Mouse (Mus musculus) CH12.LX (cell line): ENCODE measurements around the gene Chp1. TPM values are rescaled to one million over a fixed set of nuclear protein-coding genes. Genes with fewer than 3 reads are reported as not detected.

Experiments
- DNase-seq: peaks from one replicate; pipeline ENCODE4 v3.0.0-alpha.2; 2013; ENCODE audit errors: extremely low read depth
- H3K27ac ChIP-seq: 2 replicates; pipeline ENCODE4 v1.5.1; 2012; ENCODE audit warnings: low read depth, mild to moderate bottlenecking, control low read depth, moderate library complexity; ENCODE audit not compliant: insufficient read depth
- H3K27me3 ChIP-seq: replicated peaks from 2 replicates; pipeline ENCODE3; 2012; ENCODE audit warnings: inconsistent platforms
- H3K36me3 ChIP-seq, 2 experiments: replicated peaks in 1 of 2; 2 replicates each; pipeline versions ENCODE3 to v1.6.1; 2012; ENCODE audit warnings: inconsistent platforms in 1 of 2, low read length in 1 of 2, mild to moderate bottlenecking in 1 of 2, mixed read lengths in 1 of 2, moderate library complexity in 1 of 2; ENCODE audit not compliant: control insufficient read depth in 1 of 2, insufficient read depth in 1 of 2
- H3K4me1 ChIP-seq, 2 experiments: 2 replicates each; pipeline ENCODE4 v1.6.1; 2012; ENCODE audit warnings: inconsistent platforms in 1 of 2, moderate library complexity in 1 of 2; ENCODE audit not compliant: insufficient read depth in 2 of 2, control insufficient read depth in 1 of 2
- H3K4me2 ChIP-seq: 2 replicates; pipeline ENCODE4 v1.6.1; 2012; ENCODE audit warnings: low read depth, mild to moderate bottlenecking, control low read depth; ENCODE audit not compliant: poor library complexity, insufficient read depth, severe bottlenecking
- H3K4me3 ChIP-seq, 3 experiments: fragments of 150-350 bp in 1 of 3; sonication (generic) in 1 of 3; replicated peaks in 1 of 3; 2 replicates each; pipeline versions ENCODE3 to v1.5.1; 2011 to 2012; ENCODE audit warnings: low read depth in 2 of 3, low read length in 2 of 3, mild to moderate bottlenecking in 2 of 3, moderate library complexity in 2 of 3, control low read depth in 1 of 3, improper control_type of control experiment in 1 of 3, inconsistent platforms in 1 of 3, mixed read lengths in 1 of 3; ENCODE audit not compliant: poor library complexity in 1 of 3
- H3K79me2 ChIP-seq: replicated peaks from 2 replicates; pipeline ENCODE4 v1.6.1; 2012; ENCODE audit warnings: mild to moderate bottlenecking, moderate library complexity; ENCODE audit not compliant: control insufficient read depth, poor library complexity, insufficient read depth, severe bottlenecking; ENCODE audit errors: extremely low read depth
- H3K9ac ChIP-seq: 2 replicates; pipeline ENCODE4 v1.6.1; 2012; ENCODE audit warnings: low read depth, mild to moderate bottlenecking, control low read depth, moderate library complexity; ENCODE audit not compliant: insufficient read depth
- H3K9me3 ChIP-seq: replicated peaks from 2 replicates; pipeline ENCODE3; 2012; ENCODE audit warnings: low read length, inconsistent platforms, mixed read lengths
- BHLHE40 ChIP-seq: IDR thresholded peaks from 2 replicates; pipeline ENCODE4 v1.6.1; 2011; ENCODE audit warnings: mild to moderate bottlenecking, low read depth, low read length, improper control_type of control experiment
- CHD1 ChIP-seq: IDR thresholded peaks from 2 replicates; pipeline ENCODE4 v1.6.1; 2012; ENCODE audit warnings: low read depth, low read length, improper control_type of control experiment, inconsistent platforms
- E2F4 ChIP-seq: IDR thresholded peaks from 2 replicates; pipeline ENCODE4 v1.6.1; 2011; ENCODE audit warnings: low read depth, low read length, improper control_type of control experiment; ENCODE audit not compliant: insufficient replicate concordance
- EP300 ChIP-seq: IDR thresholded peaks from 2 replicates; pipeline ENCODE4 v1.6.1; 2011; ENCODE audit warnings: low read length, improper control_type of control experiment
- ETS1 ChIP-seq: conservative IDR thresholded peaks from 2 replicates; pipeline ENCODE4 v1.6.1; 2012; ENCODE audit warnings: low read depth, mild to moderate bottlenecking, inconsistent platforms, low read length, improper control_type of control experiment, moderate library complexity
- GABPA ChIP-seq: IDR thresholded peaks from 2 replicates; pipeline ENCODE4 v1.6.1; 2012; ENCODE audit warnings: low read depth, low read length, improper control_type of control experiment, inconsistent platforms; ENCODE audit not compliant: insufficient replicate concordance
- HCFC1 ChIP-seq: IDR thresholded peaks from 2 replicates; pipeline ENCODE4 v1.6.1; 2012; ENCODE audit warnings: low read depth, mild to moderate bottlenecking, inconsistent platforms, low read length, improper control_type of control experiment
- KAT2A ChIP-seq: IDR thresholded peaks from 2 replicates; pipeline ENCODE4 v1.6.1; 2012; ENCODE audit warnings: low read length, improper control_type of control experiment, inconsistent platforms; ENCODE audit not compliant: insufficient replicate concordance
- MAX ChIP-seq: IDR thresholded peaks from 2 replicates; pipeline ENCODE4 v1.6.1; 2011; ENCODE audit warnings: low read length, improper control_type of control experiment
- MAZ ChIP-seq: IDR thresholded peaks from 2 replicates; pipeline ENCODE4 v1.6.1; 2012; ENCODE audit warnings: low read depth, mild to moderate bottlenecking, inconsistent platforms, low read length, improper control_type of control experiment, moderate library complexity
- MEF2A ChIP-seq: IDR thresholded peaks from 2 replicates; pipeline ENCODE4 v1.6.1; 2014; ENCODE audit warnings: low read depth, mild to moderate bottlenecking, inconsistent platforms, low read length, improper control_type of control experiment, borderline replicate concordance
- MXI1 ChIP-seq: IDR thresholded peaks from 2 replicates; pipeline ENCODE4 v1.6.1; 2011; ENCODE audit warnings: mild to moderate bottlenecking, low read depth, low read length, improper control_type of control experiment
- MYC ChIP-seq: IDR thresholded peaks from 2 replicates; pipeline ENCODE4 v1.6.1; 2011; ENCODE audit warnings: low read depth, mild to moderate bottlenecking, improper control_type of control experiment, low read length
- NELFE ChIP-seq: IDR thresholded peaks from 2 replicates; pipeline ENCODE4 v1.6.1; 2011; ENCODE audit warnings: low read depth, low read length, improper control_type of control experiment
- NRF1 ChIP-seq: IDR thresholded peaks from 2 replicates; pipeline ENCODE4 v1.6.1; 2014; ENCODE audit warnings: low read depth, mild to moderate bottlenecking, inconsistent platforms, low read length, improper control_type of control experiment, moderate library complexity
- POLR2AphosphoS2 ChIP-seq: IDR thresholded peaks from 2 replicates; pipeline ENCODE4 v1.6.1; 2011; ENCODE audit warnings: low read depth, low read length, improper control_type of control experiment
- RAD21 ChIP-seq: IDR thresholded peaks from 2 replicates; pipeline ENCODE4 v1.6.1; 2011; ENCODE audit warnings: low read depth, mild to moderate bottlenecking, low read length, improper control_type of control experiment, moderate library complexity
- RCOR1 ChIP-seq: conservative IDR thresholded peaks from 2 replicates; pipeline ENCODE4 v1.6.1; 2012; ENCODE audit warnings: low read depth, mild to moderate bottlenecking, inconsistent platforms, low read length, improper control_type of control experiment
- SIN3A ChIP-seq: IDR thresholded peaks from 2 replicates; pipeline ENCODE4 v1.6.1; 2012; ENCODE audit warnings: low read length, improper control_type of control experiment, inconsistent platforms
- TBP ChIP-seq: conservative IDR thresholded peaks from 2 replicates; pipeline ENCODE4 v1.6.1; 2011; ENCODE audit warnings: low read depth, low read length, improper control_type of control experiment
- TCF12 ChIP-seq: IDR thresholded peaks from 2 replicates; pipeline ENCODE4 v1.6.1; 2014; ENCODE audit warnings: low read depth, mild to moderate bottlenecking, inconsistent platforms, low read length, improper control_type of control experiment
- UBTF ChIP-seq: IDR thresholded peaks from 2 replicates; pipeline ENCODE4 v1.6.1; 2012; ENCODE audit warnings: low read depth, mild to moderate bottlenecking, inconsistent platforms, low read length, improper control_type of control experiment, moderate library complexity
- USF1 ChIP-seq: IDR thresholded peaks from 2 replicates; pipeline ENCODE4 v1.6.1; 2014; ENCODE audit warnings: low read depth, mild to moderate bottlenecking, inconsistent platforms, low read length, improper control_type of control experiment
- ZC3H11A ChIP-seq: IDR thresholded peaks from 2 replicates; pipeline ENCODE4 v1.6.1; 2012; ENCODE audit warnings: low read depth, mild to moderate bottlenecking, inconsistent platforms, low read length, improper control_type of control experiment
- ZKSCAN1 ChIP-seq: IDR thresholded peaks from 2 replicates; pipeline ENCODE4 v1.6.1; 2012; ENCODE audit warnings: low read depth, inconsistent platforms, low read length, improper control_type of control experiment, borderline replicate concordance
- ZNF384 ChIP-seq: IDR thresholded peaks from 2 replicates; pipeline ENCODE4 v1.6.1; 2012; ENCODE audit warnings: low read depth, low read length, improper control_type of control experiment, inconsistent platforms
- dilution Hi-C: fragments of 300-500 bp; cut with MboI; formaldehyde crosslinking; loops from 2 replicates; pipeline ENCODE4 v1.14.3; 2020; ENCODE audit warnings: low sequenced_read_pairs; ENCODE audit not compliant: extremely low pct_unique_long_range_greater_than_20kb, extremely low pct_ligation_motif_present
- in situ Hi-C: fragments of 300-500 bp; cut with MboI; formaldehyde crosslinking; loops from 3 replicates; pipeline ENCODE4 v1.14.3; 2019; ENCODE audit warnings: low sequenced_read_pairs, low pct_ligation_motif_present, low pct_unique_long_range_greater_than_20kb, mixed read lengths
- polyA plus RNA-seq: library from polyadenylated mRNA; unstranded; fragments of >175 nt; gene quantifications from 2 replicates; pipeline ENCODE4 v1.2.1, GENCODE M21; 2012; ENCODE audit warnings: low read depth; ENCODE audit not compliant: insufficient read length
- total RNA-seq, 2 experiments: library from RNA; depleted of rRNA; stranded (reverse); fragments of 300-350 nt in 1 of 2; fragments of >200 nt in 1 of 2; gene quantifications; 2 replicates each; pipeline ENCODE4 v1.2.3; 2012 to 2014

The Chp1 gene
- total and polyA plus RNA-seq, 3 experiments, result 29.9 to 55.9 (median 47.9) TPM

DNA sequence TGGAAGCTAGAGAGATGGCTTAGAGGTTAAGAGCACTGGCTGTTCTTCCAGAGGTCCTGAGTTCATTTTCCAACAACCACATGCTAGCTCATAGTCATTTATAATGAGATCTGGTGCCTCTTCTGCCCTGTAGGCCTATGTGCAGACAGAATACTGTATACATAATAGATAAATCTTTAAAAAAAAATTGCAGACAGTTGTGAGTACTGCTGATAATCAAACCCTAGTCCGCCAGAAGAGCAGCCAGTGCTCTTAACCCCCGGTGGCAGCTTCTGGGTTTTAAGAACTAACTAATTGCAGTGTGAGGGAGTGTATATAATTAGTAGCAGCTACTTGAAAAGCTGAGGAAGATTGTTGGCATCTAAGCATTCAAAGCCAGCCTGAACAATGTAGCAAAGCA is 35.9 kb downstream of the Chp1 start:
- Histone ChIP-seq H3K9ac (no peak overlapping the region), H3K4me1 (peaks cover 5 to 16% of the 10 kb centered on the region in 2 experiments; a peak in 2 of 4 replicates), H3K4me3 (no peak overlapping the region), H3K79me2 (no peaks in the 10 kb centered on the region), H3K27me3 (no peaks in the 10 kb centered on the region), H3K4me2 (no peak overlapping the region), H3K27ac (no peak overlapping the region), H3K36me3 (peaks cover 5 to 24% of the 10 kb centered on the region in 2 experiments), H3K9me3 (no peaks in the 10 kb centered on the region)
- in situ Hi-C loops (loop anchor here (5.0 kb wide), 1 partner anchor 36 kb away; the partner anchor contains the start of genes Chp1 and Exd1), dilution Hi-C loops (no loop called here)
- DNase-seq, result no peak
- TF ChIP-seq MYC, result no peak
- TF ChIP-seq NRF1, result no peak
- TF ChIP-seq NELFE, result no peak
- no peak for TF ChIP-seq ZKSCAN1
- TF ChIP-seq E2F4, result no peak
- no peak for TF ChIP-seq CHD1
- no peak for TF ChIP-seq HCFC1
- TF ChIP-seq MEF2A, result no peak
- TF ChIP-seq TBP, result no peak
- TF ChIP-seq MXI1, result no peak
- TF ChIP-seq BHLHE40, result no peak
- no peak for TF ChIP-seq GABPA
- TF ChIP-seq KAT2A, result no peak
- no peak for TF ChIP-seq RAD21
- no peak for TF ChIP-seq SIN3A
- no peak for TF ChIP-seq POLR2AphosphoS2
- no peak for TF ChIP-seq TCF12

GRCm38 (mm10) chr2:119584282-119584681 is 36.8 kb downstream of the Chp1 start:
- Histone ChIP-seq H3K36me3 (peaks cover 5 to 20% of the 10 kb centered on the region in 2 experiments), H3K4me1 (peaks cover 5 to 16% of the 10 kb centered on the region in 2 experiments; a peak in 2 of 4 replicates), H3K27me3 (no peaks in the 10 kb centered on the region), H3K4me2 (no peak overlapping the region), H3K4me3 (no peak overlapping the region), H3K79me2 (no peaks in the 10 kb centered on the region), H3K9ac (no peak overlapping the region), H3K27ac (no peak overlapping the region), H3K9me3 (no peaks in the 10 kb centered on the region)
- dilution Hi-C loops (no loop called here), in situ Hi-C loops (loop anchor here (5.0 kb wide), 1 partner anchor 37 kb away; the partner anchor contains the start of genes Chp1 and Exd1)
- TF ChIP-seq ZNF384 (no peak), ZC3H11A (no peak), UBTF (no peak), USF1 (no peak), HCFC1 (no peak), MAX (no peak), ZKSCAN1 (no peak), MYC (no peak), MAZ (no peak), EP300 (no peak), ETS1 (no peak), RCOR1 (no peak), E2F4 (no peak)
- DNase-seq, result no peak
